Mouse (Mus musculus) megakaryocyte, embryonic 14.5 days (primary cell): ENCODE results near the gene Tut4.

Experiments
- FLI1 ChIP-seq: IDR thresholded peaks from 2 replicates; pipeline ENCODE4 v1.6.1; 2012; ENCODE audit warnings: low read length, inconsistent platforms, mixed read lengths
- GATA1 ChIP-seq: IDR thresholded peaks from 3 replicates; pipeline ENCODE4 v1.6.1; 2012; ENCODE audit warnings: mixed read lengths, low read length, inconsistent platforms, borderline replicate concordance

DNA sequence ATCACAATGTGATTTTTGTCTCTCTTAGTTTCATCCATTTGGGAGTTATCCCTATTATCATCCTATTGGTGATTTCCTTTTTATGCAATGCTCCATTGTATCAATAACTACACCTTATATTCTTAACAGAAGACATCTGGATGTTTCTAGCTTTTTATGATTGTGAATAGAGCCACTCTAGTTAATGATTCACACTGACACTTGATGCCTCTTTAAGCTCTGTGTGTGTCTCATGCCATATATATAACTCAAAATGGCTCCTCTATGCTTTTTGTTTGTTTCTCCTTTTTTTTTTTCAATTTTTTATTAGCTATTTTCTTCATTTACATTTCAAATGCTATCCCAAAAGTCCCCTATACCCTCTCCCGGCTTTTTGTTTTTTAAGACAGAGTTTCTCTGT lies 136.6 kb downstream of the Tut4 start:
- no peak for TF ChIP-seq GATA1
- no peak for TF ChIP-seq FLI1
